Mouse (Mus musculus) CH12.LX (cell line): ENCODE results near the gene Gm14698.

Source experiments
- HCFC1 ChIP-seq: IDR thresholded peaks from 2 replicates; pipeline ENCODE4 v1.6.1; 2012; ENCODE audit warnings: low read depth, mild to moderate bottlenecking, inconsistent platforms, low read length, improper control_type of control experiment
- MAFK ChIP-seq: IDR thresholded peaks from 2 replicates; pipeline ENCODE4 v1.6.1; 2011; ENCODE audit warnings: low read length, improper control_type of control experiment; ENCODE audit not compliant: insufficient replicate concordance
- MEF2A ChIP-seq: IDR thresholded peaks from 2 replicates; pipeline ENCODE4 v1.6.1; 2014; ENCODE audit warnings: low read depth, mild to moderate bottlenecking, inconsistent platforms, low read length, improper control_type of control experiment, borderline replicate concordance
- POLR2A ChIP-seq: IDR thresholded peaks from 2 replicates; pipeline ENCODE4 v1.6.1; 2011; ENCODE audit warnings: low read depth, mild to moderate bottlenecking, improper control_type of control experiment, low read length
- TCF12 ChIP-seq: IDR thresholded peaks from 2 replicates; pipeline ENCODE4 v1.6.1; 2014; ENCODE audit warnings: low read depth, mild to moderate bottlenecking, inconsistent platforms, low read length, improper control_type of control experiment
- UBTF ChIP-seq: IDR thresholded peaks from 2 replicates; pipeline ENCODE4 v1.6.1; 2012; ENCODE audit warnings: low read depth, mild to moderate bottlenecking, inconsistent platforms, low read length, improper control_type of control experiment, moderate library complexity

DNA sequence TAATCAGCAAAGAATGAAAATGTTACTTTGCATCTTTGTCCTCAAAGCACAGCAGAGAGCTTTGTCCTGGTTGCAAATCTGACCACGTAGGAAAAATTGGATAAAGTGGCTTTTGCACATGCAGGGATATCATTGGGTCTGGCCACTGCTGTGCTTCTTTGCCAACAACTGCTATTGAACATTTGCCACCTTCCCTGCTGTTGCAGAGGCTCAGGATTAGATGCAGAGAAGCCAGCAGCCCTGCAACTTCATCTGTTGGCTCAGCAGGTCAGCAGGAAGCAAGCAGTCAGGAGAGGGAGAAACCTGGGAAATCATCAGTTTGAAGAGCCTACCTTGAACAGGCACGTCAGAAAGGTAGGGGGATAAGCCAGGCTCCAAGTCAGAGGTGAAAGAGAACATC, 44.3 kb downstream of the Gm14698 start:
- TF ChIP-seq MAFK (no peak), POLR2A (no peak), HCFC1 (no peak), MEF2A (no peak), TCF12 (no peak), UBTF (no peak)
